Mouse (Mus musculus): ENCODE measurements at regions not wholly inside any gene's neighbourhood (a gene's known extent, or its start where the extent isn't known, plus 50 kb on each side); places are given as distances from the start of the nearest gene placed in this dataset.

DNA sequence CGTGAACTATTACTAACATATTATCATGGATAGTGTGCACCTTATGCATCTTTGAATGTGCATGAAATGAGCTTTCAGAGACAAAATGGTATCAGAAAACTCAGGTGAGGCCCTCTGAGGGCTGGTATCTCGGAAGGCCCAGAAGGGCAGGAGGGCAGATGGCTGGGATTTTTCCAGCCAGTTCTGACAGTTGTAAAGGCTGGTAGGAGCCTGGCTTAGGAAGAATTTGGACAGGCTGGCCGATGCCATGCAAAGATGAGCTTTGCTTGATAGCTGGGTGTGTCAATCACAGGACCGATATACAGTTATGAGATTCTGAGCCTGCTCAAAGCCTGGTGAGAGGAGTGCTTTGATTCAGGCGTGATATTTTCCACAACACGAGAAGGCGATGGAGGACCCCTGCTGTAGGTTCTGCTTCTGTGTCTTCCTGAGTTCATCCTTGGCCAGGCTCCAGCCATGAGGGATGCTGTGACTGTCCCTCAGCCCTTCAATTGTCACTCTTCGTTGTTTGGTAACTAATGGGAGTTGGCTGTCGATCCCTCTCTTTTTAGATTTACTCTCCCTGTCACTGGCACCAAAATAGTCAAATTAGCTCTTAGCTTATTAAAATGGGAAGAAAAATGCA, 159.0 kb upstream of the Sash1 start:
- TF ChIP-seq POLR2A (IDR thresholded peaks at IDR 0.05; ENCODE audit: insufficient read depth, low read depth, low read length) (no peak), CTCF (IDR thresholded peaks at IDR 0.05) (no peak)

All from heart, adult 2 months (tissue).